Mouse (Mus musculus) liver, adult (tissue): ENCODE measurements around the gene Gm11034.

ENCODE experiments used
- GATA4 ChIP-seq: IDR thresholded peaks from 2 replicates; pipeline ENCODE4 v1.6.1; 2014; ENCODE audit warnings: mild to moderate bottlenecking, low read length; ENCODE audit not compliant: insufficient replicate concordance

Gene Gm11034

DNA sequence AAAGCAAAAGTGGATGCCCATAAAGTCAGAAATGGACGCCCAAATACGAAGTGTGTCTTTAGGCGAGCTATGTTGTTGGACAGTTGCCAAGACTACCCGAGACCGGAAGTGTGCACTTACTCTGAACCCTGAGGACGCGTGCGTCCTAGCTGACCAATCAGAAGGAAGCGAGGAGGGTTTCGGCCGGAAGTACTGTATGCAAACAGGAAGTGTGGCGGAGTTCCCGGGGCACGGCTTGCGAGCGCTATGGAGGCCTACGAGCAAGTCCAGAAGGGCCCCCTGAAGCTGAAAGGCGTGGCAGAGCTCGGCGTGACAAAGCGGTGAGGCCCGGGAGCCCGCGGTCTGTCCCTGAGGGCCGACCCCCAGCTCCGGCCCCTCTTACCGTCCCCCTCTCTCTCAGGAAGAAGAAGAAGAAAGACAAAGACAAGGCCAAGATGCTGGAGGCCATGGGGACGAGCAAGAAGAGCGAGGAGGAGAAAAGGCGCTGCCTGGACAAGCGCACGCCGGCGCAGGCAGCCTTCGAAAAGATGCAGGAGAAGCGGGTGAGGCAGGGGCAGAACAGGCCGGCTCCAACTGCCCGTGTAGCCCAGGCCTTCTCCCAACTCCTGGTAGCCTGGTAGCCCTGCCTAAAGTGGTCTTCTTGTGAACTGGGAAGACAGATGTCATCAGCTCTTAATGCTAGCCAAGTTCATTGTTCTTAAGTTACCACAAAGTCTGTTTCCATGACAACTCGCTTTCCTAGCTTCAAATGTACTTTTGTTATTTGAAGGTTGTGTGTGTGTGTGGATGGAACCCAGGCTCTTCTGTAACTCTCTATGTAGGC, 6.3 kb upstream of the Gm11034 start, which contains the start of gene Fam32a:
Gene Fam32a (plus strand): TSS at position 190 of the 823 bp plus-strand sequence.
- TF ChIP-seq GATA4, result no peak

DNA sequence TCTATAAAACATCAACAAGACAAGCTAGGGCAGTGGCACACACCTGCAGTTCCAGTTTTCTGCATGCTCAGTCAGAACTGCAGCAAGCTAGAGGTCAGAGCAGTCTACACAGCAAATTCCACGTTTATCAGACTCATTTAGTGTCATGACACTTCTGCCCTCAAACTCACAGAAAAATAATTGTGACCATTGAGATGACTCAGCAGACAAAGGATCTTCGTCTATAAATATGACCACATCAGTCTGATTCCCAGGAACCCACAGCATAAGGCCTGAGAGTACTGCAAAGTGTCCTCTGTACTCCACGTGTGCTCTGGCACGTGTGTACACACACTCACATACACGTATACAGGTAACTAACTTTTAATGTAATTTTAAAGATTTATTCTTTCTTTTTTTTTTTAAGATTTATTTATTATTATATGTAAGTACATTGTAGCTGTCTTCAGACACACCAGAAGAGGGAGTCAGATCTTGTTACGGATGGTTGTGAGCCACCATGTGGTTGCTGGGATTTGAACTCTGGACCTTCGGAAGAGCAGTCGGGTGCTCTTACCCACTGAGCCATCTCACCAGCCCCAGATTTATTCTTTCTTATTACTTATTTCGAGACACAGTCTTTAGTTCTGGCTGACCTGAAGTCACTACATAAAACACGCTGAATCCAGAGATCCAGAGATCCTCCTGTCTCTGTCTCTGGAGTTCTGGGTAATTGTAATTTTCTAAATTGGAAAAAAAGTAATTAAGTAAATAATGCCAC, 5.5 kb upstream of the Gm11034 start:
- TF ChIP-seq GATA4, result no peak

DNA sequence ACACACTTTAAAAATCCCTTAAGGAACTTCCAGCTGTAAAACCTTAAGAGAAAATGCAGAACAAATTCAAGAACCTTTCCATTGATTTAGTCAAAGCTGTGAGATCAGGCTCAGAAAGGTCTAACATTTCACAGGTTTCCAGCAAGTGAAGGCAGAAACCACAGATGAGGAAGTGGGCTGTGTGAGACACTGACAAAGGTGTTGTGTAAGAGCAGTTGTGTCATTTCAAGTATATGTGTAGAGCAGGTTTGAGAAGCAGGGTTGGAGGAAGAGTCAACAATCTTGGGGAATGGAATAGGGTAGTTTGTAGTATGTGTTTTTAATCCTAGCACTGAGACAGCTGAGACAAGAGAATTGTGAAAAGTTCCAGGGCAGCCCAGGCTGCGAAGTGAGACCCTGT, 2.4 kb upstream of the Gm11034 start:
- no peak for TF ChIP-seq GATA4

DNA sequence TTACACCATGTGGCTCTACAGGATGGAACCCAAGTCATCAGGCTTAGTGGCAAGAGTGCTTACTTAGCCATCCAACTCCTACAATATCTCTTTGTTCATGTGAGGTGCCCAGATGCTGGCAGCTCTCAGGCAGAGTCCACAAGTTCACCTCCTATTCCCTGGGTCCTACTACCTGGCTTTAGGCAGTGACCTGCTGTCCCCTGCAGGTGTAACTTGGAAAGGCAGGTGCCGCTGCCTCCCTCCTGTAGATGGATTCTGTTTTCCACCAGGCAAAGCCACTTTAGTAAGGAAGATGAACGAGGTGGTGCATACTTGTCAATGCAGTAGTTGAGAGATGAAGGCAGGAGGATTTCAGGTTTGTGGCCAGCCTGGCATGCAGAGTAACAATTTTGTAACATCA, 1.6 kb upstream of the Gm11034 start:
- no peak for TF ChIP-seq GATA4

DNA sequence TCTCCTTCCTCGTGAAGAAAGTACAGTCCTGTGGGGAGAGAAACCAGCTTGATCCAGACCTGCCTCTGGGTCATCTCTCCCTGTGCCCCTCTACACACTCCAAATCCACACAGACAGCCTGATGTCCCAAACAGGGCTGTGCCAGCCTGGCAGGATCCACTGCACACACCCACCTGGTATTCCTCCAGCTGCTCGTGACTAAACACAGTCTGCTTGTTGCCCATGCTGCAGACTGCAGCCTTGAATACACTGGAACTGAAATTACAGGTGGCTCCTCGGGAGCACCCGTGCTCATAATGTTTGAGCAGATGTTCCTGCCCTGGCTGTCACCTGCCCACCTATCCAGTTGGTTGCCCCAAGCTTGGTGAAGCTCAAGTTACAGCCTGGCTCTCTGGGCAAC, 685 bp downstream of the Gm11034 start, which contains the start of gene Cib3:
Gene Cib3 (minus strand): TSS at position 87 of the 400 bp plus-strand sequence.
- no peak for TF ChIP-seq GATA4

DNA sequence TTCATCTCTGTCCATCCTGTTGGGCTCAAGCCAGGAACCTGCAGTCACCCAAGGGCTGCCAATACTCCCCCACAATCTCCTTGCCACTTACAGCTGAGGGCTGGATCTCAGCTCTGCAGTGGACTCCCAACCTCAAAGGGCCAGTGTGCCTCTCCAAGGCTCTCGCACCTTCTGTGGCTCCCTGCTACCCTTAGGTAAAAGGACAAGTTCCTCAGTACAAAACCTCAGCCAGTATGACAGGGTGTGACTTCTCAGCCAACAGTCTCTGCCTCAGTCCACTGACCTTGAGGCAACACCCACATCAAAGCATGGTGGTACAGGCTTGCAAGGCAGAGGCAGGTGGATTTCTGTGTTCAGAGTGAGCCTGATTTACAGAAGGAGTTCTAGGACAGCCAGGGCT, 1.6 kb downstream of the Gm11034 start:
- no peak for TF ChIP-seq GATA4

DNA sequence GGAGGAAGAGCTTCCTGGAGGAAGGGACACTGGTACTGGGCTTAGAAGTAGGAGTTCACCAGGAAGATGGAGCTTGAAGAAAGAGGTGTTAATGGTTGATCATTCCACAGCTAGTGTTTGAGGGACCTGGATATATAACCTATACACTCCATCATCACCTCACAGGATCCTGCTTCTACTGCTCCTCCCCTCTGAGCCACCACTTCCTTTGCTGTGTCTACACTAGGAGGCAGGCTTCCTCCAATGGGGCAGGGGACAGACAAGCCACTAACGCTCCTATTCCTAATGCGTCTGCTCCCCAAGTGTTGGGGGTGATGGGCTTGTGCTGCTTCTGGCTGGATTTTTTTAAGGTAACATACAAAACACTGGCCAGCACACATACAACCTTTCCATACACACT, 2.7 kb downstream of the Gm11034 start:
- TF ChIP-seq GATA4, result no peak

DNA sequence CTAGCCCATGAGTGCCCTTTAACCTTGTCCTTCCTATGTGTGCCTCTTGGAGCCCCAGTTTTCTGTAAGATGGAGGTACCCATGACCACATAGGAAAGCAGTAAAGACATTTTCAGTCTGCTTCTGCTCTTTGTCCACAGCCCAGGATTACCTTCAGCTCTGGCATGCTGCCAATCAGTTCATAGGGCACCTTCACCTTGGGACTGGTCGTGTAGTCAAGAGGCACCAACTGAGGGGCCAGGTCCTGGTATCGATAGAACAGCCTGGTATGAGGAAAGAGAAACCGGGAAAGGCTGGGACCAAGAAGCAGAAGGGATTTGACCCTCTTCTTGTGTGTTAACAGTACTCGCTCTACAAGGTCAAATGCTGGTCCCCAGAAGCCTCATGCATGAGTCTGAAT, 3.2 kb downstream of the Gm11034 start:
- TF ChIP-seq GATA4, result no peak

DNA sequence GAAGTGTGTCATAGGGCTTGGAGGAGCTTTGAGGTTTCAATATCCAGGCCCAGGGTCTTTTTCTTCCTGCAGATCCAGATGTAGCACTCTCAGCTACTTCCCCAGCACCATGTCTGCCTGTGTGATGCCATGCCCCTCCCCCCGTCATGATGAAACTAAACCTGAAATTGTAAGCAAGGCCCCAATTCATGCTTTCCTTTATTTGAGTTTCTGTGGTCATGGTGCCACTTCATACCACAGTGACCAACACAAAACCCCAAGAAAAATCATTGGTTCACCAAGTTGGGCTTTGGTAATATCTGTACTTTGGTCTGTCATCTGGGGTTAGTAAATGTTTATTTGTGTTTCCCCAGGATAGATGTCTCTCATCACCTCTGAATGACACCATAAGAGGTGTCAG, 4.9 kb downstream of the Gm11034 start:
- TF ChIP-seq GATA4, result no peak

DNA sequence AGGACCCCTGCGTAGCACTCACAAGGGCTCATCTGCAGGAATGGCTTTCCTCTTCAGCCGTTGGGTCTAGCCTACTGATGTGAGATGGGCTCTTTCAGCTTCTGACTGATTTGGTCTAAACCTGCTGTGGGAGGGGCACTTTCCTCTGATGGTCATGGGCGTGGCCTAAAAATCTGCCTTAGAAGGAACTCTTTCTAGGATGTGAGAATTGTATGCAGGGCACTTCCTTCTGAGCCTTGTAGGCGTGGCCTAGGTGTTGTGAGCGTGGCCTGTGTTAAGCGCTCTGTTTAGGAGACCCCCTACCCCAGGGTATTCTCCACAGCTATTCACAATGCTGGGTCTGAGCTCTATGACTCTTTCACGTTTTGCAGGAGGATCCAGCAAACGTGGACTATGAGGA, 15.4 kb downstream of the Gm11034 start:
- TF ChIP-seq GATA4, result no peak

DNA sequence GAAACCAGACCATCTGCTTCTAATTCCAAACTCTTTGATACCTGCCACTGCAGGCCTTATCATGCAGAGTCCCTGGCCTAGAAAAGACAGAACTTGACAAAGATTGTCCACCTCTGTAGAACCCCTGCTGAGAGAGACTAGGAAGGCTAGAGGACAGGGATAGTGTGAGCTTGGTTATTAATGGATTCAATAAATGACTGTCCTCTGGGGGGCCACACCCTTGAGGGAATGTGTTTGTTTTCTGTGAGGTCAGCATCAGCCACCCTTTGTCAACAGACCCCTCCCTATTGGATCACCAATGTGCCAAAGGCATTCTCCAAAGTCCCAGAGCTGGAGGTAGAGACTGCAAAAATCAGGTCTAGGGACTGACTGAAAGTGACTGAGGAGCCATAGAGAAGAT, 21.4 kb downstream of the Gm11034 start:
- TF ChIP-seq GATA4, result no peak

DNA sequence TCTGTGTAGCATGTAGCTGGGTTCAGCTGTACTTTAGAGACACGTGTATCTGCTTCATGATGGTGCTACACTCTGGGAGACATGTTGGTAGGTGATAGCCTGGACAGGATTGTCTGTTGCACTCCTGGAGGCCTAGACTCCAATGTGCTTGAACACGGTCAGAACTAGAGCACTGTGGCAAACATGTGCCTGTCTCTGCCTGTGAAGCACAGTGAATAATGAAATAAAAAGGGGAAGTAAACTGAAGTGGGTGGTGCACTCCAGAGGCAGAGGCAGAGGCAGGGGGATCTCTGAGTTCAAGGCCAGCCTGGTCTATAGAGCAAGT, 23.3 kb downstream of the Gm11034 start:
- no peak for TF ChIP-seq GATA4

DNA sequence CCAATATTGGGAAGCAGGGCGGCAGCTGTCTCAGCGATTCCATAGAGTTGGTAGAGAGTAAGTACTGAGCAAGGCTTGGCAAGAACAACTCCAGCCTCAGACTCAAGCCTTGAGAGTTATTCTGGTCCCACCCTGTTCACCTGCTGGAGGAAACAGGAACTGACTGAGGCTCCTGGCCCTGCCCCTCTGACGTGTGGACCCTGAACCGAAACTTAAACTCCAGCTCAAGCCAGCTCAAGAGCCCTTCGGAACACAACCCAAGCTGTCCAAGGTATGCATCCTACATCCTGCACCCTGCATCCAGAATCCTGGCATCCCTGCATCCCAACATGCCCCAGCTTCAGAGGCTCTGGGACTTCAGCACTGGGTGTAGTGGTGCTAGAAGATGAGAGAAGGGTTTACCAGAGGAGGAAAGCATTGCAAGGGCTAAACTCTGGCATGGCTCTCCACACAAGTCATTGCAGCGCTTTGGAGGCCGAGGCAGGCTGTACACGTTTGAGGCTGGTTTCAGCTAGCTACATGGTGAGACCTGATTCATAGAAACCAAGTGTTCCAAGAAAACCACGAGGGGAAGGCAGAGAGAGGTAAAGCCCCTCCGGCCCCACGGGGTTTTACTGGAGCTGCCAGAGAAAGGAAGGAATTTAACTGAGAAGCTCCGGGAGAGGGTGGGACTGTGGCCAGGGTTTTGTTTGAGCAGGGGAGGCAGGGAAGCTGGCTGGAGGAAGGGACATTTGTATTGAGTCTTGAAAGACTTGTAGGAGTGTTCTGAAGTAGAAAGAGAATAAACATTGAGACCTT, 23.8 kb downstream of the Gm11034 start, which contains the start of gene Hsh2d:
Gene Hsh2d (plus strand): TSS at position 222 of the 798 bp plus-strand sequence.
- TF ChIP-seq GATA4, result no peak

DNA sequence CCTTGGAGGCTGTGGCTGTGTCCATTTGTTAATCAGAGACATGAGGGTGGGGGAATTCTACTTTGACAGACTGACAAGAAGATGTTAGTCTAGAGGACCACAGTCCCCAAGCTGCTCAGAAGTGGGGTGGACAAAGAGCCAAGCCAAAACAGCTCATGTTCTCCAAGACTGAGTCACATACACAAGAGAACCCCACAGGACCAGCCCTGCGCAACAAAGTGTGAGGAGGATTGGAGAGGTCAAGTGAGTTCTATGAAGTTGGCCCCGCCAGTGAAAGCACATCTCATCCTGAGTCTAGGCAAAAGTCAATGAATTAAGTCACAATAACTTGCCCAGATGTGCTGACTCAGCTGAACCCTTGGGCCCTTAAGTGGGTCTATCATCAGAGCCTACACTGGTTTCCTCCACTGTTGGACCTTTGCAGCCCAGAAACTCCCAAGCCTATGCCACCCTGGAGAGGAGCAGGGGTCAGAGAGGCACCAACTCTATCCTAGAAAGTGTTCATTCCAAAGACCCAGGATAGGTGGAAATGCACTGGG, 25.6 kb downstream of the Gm11034 start:
- no peak for TF ChIP-seq GATA4

DNA sequence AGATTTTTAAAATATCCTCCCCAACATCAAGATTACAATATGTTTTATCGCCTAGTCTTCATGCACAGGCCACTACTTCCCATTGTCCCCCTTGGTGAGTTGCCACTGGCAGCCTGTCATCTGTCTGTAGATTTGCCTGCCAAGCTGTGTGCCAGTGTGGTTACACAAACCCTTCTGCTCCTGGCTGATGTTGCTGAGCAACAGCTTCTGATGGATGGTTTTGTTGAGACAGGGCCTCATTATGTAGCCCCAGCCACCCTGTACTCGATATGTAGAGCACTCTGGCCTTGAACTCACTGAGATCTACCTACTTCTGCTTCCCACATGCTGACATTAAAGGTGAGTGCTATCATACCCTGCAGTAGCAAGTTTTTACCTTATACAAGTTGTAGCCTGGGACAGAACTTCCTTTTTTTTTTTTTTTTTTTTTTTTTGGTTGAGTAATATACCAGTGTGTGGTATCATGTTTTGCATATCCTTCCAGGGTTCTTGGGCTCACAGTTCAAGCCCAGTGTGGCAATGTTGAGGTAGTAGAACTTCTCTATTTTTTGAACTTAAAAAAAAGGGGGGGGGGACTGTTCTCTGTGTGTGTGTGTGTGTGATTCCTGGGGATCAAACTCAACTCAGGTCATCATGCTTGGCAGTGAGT, 29.8 kb downstream of the Gm11034 start:
- no peak for TF ChIP-seq GATA4
